Mouse (Mus musculus) myocyte (in vitro differentiated cells): ENCODE measurements at regions not wholly inside any gene's neighbourhood (a gene's known extent, or its start where the extent isn't known, plus 50 kb on each side); places are given as distances from the start of the nearest gene placed in this dataset.

Experiments
- CEBPB ChIP-seq: IDR thresholded peaks from 2 replicates; pipeline ENCODE4 v1.6.1; 2011; ENCODE audit warnings: mild to moderate bottlenecking, moderate library complexity; ENCODE audit not compliant: poor library complexity, insufficient read depth, severe bottlenecking
- E2F4 ChIP-seq: IDR thresholded peaks from one replicate; pipeline ENCODE4 v1.6.1; 2011; ENCODE audit warnings: mild to moderate bottlenecking, control low read depth, moderate library complexity; ENCODE audit not compliant: insufficient read depth
- MAX ChIP-seq: IDR thresholded peaks from one replicate; pipeline ENCODE4 v1.6.1; 2011; ENCODE audit warnings: low read depth, mild to moderate bottlenecking, control low read depth
- MYOD1 ChIP-seq, 3 experiments: IDR thresholded peaks; one replicate each; pipeline ENCODE4 v1.6.1; 2011; ENCODE audit warnings: control low read depth in 2 of 3, low read depth in 2 of 3, mild to moderate bottlenecking in 2 of 3, moderate library complexity in 1 of 3; ENCODE audit not compliant: insufficient read length in 2 of 3, control insufficient read depth in 1 of 3
- MYOG ChIP-seq, 3 experiments: IDR thresholded peaks; one replicate each; pipeline ENCODE4 v1.6.1; 2011; ENCODE audit warnings: control low read depth in 2 of 3, low read depth in 2 of 3, mild to moderate bottlenecking in 2 of 3; ENCODE audit not compliant: insufficient read length in 2 of 3, control insufficient read depth in 1 of 3, insufficient read depth in 1 of 3
- POLR2A ChIP-seq: IDR thresholded peaks from one replicate; pipeline ENCODE4 v1.6.1; 2011; ENCODE audit warnings: low read depth, mild to moderate bottlenecking, control low read depth, moderate library complexity; ENCODE audit not compliant: insufficient read length
- POLR2AphosphoS2 ChIP-seq: IDR thresholded peaks from one replicate; pipeline ENCODE4 v1.6.1; 2011; ENCODE audit warnings: low read depth, control low read depth; ENCODE audit not compliant: insufficient read length
- SRF ChIP-seq: IDR thresholded peaks from one replicate; pipeline ENCODE4 v1.6.1; 2011; ENCODE audit warnings: low read depth; ENCODE audit not compliant: control insufficient read depth, insufficient read length
- TCF12 ChIP-seq: IDR thresholded peaks from one replicate; pipeline ENCODE4 v1.6.1; 2011; ENCODE audit warnings: mild to moderate bottlenecking, control low read depth; ENCODE audit not compliant: poor library complexity, insufficient read depth, severe bottlenecking
- TCF3 ChIP-seq: IDR thresholded peaks from one replicate; pipeline ENCODE4 v1.6.1; 2011; ENCODE audit warnings: low read depth, control low read depth; ENCODE audit not compliant: insufficient read length
- USF1 ChIP-seq: IDR thresholded peaks from one replicate; pipeline ENCODE4 v1.6.1; 2011; ENCODE audit warnings: low read depth, mild to moderate bottlenecking, control low read depth, moderate library complexity

DNA sequence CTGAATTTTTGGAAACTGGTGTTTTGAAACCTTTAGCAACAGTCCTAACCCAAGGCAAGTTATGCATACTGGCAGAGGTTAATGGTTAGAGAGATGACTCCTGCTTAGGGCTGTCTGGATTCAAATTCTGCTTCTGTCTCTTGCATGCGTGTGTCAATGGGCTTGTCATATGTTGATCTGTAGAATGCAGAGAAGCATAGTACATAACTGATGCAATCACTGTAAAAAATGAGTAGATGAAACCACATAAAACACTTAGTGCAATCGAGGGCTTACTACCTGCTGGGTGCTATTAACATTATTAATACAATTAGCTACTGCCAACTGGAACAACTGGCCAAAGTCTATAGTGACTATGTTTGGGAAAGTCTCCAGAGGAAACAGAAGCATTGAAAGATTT lies 163.3 kb downstream of the Fzd1 start:
- TF ChIP-seq TCF12 (no peak), POLR2A (no peak), SRF (no peak), E2F4 (no peak), USF1 (no peak), MYOG (IDR thresholded peaks at IDR 0.05; ENCODE audit: control insufficient read depth in 1 of 3, insufficient read depth in 1 of 3, insufficient read length in 2 of 3, low read depth in 2 of 3) (no peak), CEBPB (no peak), MYOD1 (IDR thresholded peaks at IDR 0.05; ENCODE audit: control insufficient read depth in 1 of 3, insufficient read length in 2 of 3, low read depth in 2 of 3) (no peak), MAX (no peak), TCF3 (no peak), POLR2AphosphoS2 (no peak)
